Mouse (Mus musculus) adrenal gland, adult 10 weeks (tissue): ENCODE measurements around the gene Kif17. TPM values are rescaled to one million over a fixed set of nuclear protein-coding genes. Genes with fewer than 3 reads are reported as not detected.

ENCODE experiments used
- polyA plus RNA-seq: library from polyadenylated mRNA; stranded (reverse); fragments of 350-450 nt; fragmentation: Illumina TruSeq; extraction: RNeasy Lipid Tissue Mini Kit (QIAGEN cat#74804); gene quantifications from one replicate; pipeline ENCODE4 v1.2.3, GENCODE M21; 2014; ENCODE audit warnings: low read depth, low replicate concordance

Gene Kif17
- polyA plus RNA-seq, result 0.41 TPM

GRCm38 (mm10) chr4:138250088-138250960 is at the start of gene Kif17, which contains the start of gene Sh2d5:
Gene Kif17, plus strand, starts transcription at chr4:138250435.
Gene Sh2d5, plus strand, starts transcription at chr4:138250403.

GRCm38 (mm10) chr4:138216200-138216890 is 33.9 kb upstream of the Kif17 start, which contains the start of gene Hp1bp3:
Gene Hp1bp3, plus strand, starts transcription at chr4:138216296.

GRCm38 (mm10) chr4:138304340-138305104 is 54.3 kb downstream of the Kif17 start, which contains the start of gene Ddost:
Gene Ddost, plus strand, starts transcription at chr4:138304730.

GRCm38 (mm10) chr4:138326077-138326695 is 76.0 kb downstream of the Kif17 start, which contains the start of gene Pink1:
Gene Pink1, minus strand, starts transcription at chr4:138326307.

Other genes starting within 250 kb of the Kif17 start
- gene Hp1bp3, start 34.1 kb upstream of the Kif17 start, polyA plus RNA-seq, result 193 TPM
- 0.58 TPM for gene Sh2d5, start within 50 bp of the Kif17 start, polyA plus RNA-seq
- 23.3 TPM for gene Ddost, start 54.3 kb downstream of the Kif17 start, polyA plus RNA-seq
- gene Pink1, start 75.9 kb downstream of the Kif17 start, polyA plus RNA-seq, result 104 TPM
- gene Cda, start 117.6 kb downstream of the Kif17 start, polyA plus RNA-seq, result 1.2 TPM
- not detected for gene Fam43b, start 146.1 kb downstream of the Kif17 start, polyA plus RNA-seq
- 6.0 TPM for gene Mul1, start 184.2 kb downstream of the Kif17 start, polyA plus RNA-seq
- 39.0 TPM for gene Camk2n1, start 203.9 kb downstream of the Kif17 start, polyA plus RNA-seq